Mouse (Mus musculus): Measurements from ENCODE around the gene Zfp579. TPM values are rescaled to one million over a fixed set of nuclear protein-coding genes. Genes with fewer than 3 reads are reported as not detected.
"Not testable (repeated sequence)": the region's sequence is repeated elsewhere in the genome, so short reads cannot be mapped to it uniquely, and the experiment has no call there.

The Zfp579 gene
- total RNA-seq, 1 experiment from 2014 or later: 1.2 TPM

DNA sequence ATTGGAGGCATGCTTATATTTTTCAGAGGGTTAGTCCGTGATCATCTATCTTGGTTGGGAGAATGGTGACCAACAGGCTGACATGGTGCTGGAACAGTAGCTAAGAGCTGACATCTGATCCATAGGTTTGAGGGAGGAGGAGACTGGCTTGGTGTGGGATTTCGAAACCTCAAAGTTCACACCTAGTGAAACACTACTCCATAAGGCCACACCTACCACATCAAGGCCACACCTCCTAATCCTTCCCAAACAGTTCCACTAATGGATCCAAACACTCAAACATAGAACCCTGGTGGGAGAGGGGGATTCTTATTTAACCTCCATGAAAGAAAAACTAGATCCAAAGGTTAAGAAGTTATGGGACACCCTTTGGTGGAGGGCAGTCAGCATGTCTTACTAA, 21.0 kb upstream of the Zfp579 start:
- no peak for ATAC-seq (replicated peaks; ENCODE audit: insufficient number of reproducible peaks, low FRiP score, low TSS enrichment, poor library complexity, severe bottlenecking)

GRCm38 (mm10) chr7:5016057-5016456, 20.1 kb upstream of the Zfp579 start:
- no peak for ATAC-seq (replicated peaks; ENCODE audit: insufficient number of reproducible peaks, low FRiP score, low TSS enrichment, poor library complexity, severe bottlenecking)

GRCm38 (mm10) chr7:5015118-5016001, 19.4 kb upstream of the Zfp579 start, which contains the start of gene Gm44973:
Gene Gm44973, plus strand, starts transcription at chr7:5015496.
- peak; percentile 62 for ATAC-seq (replicated peaks; ENCODE audit: insufficient number of reproducible peaks, low FRiP score, low TSS enrichment, poor library complexity, severe bottlenecking)

DNA sequence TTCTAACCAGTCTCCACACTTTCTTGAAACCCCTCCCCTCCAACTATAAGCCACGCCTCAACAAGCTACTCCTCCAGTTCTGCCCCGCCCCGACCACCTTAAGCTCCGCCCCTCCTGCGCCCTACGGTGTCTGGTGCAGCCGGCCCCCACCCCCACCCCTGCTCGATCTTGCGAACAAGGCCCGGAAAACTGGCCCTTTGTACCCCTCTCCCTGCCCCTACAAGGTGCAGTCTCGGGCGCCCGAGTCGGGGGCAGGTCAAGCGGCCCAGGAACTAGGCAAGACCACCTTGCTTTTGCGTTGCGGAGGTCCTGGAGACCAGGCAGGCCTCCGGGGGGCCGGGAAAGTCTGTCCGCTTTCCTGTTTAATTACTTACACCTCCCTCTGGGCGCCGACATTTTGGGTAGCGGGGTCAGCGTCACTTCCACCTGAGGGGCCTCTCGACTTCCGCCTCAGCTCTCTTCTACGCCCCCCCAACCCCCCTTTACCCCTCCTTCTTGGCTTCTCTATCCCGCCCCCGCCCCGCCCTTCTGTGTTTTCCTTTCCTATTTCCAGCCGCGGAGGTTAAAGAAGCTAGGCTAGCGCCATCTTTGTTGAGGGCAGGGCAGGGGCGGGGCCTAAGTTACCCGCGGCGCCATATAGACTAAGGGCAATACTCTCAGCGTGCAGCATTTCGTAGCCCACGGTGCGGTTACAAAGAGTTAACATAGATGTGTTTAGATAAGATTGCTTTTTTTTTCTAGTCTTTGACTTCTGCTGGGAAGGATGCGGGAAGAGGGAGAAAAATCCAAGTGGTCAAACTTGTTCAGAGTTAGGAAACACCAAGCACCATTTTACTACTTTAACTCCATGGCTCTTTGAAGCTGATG, 18.5 kb upstream of the Zfp579 start, which contains the start of the genes Zfp524 and Fiz1:
Gene Zfp524, plus strand, starts transcription at position 165 of the 867 bp plus-strand sequence.
Gene Fiz1, minus strand, starts transcription at position 447 of the 867 bp plus-strand sequence.
- ATAC-seq (replicated peaks; ENCODE audit: insufficient number of reproducible peaks, low FRiP score, low TSS enrichment, poor library complexity, severe bottlenecking): peak; percentile 62

DNA sequence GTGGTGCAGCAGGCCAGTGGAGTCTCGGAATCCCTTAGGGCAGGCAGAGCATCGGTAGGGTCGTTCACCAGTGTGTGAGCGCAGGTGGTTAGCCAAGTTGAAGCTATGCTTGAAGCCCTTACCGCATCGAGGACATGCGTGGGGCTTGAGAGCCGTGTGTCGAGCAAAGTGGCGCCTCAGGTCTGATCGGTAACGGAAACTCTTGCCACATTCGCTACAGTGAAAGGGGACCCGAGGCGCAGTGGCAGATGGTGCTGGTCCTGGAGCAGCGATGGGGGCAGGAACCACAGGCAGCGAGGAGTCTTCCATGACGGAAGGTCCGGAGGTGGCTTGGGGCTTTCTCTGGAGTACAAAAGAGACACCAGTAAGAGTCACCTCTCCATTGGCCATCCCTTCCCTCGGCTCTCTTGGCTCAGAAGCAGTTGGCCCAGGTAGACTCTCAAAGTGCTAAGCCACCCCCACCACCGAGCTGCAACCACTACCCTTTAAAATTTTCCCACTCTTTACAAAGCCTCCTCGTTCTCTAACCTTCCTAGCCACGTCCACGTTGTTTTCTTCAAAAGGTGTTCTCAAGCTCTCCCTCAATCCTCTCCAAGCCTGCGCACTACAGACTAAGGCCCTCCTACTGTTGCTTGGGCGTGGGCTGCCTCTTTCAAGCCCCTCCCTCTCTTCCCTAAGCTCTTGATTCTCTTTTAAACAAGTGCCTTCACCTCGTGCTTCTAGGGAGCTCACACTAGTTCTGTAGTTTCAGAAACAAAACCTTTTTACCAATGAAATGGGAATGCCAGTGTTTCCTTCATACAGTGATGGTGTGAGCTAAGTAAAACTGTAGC, 16.9 kb upstream of the Zfp579 start:
- no peak for ATAC-seq (replicated peaks; ENCODE audit: insufficient number of reproducible peaks, low FRiP score, low TSS enrichment, poor library complexity, severe bottlenecking)

DNA sequence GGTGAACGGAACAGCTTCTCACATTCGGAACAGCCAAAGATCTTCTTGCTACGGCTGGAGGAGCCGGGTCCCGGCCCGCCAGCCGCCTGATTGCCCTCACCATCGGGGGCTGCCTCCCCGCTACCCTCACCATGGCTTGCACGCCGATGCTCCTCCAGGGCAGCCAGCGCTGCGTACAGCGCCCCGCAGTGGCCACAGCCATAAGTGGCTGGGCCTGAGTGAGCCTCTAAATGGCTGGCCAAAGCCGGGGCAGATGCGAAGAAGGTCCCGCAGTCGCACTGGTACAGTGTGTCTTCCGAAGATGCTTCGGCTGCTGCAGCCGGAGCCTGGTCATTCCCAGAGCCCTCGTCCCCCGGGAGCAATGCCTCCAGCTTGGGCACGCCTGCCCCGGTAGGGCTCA, 12.3 kb upstream of the Zfp579 start:
- no peak for ATAC-seq (replicated peaks; ENCODE audit: insufficient number of reproducible peaks, low FRiP score, low TSS enrichment, poor library complexity, severe bottlenecking)

DNA sequence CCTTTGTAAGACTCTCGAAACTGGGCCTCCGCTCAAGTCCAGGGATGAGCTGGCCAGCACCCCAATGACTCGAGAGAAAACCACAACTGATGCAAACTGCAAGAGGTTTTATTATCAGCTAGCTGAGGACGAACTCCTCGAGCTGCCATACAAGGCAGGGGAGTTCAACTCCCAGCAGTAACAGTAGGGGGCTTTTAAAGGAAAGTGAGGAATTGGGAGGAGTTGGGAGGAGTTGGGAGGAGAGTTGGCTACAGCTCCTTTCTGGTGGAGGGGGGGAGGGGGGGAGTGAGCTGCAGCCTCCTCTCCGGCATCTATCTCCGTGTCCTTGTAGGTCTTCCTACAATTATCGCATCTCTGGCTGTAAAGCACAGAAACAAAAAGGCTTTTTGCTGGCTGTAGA, 6.9 kb upstream of the Zfp579 start:
- ATAC-seq (replicated peaks; ENCODE audit: insufficient number of reproducible peaks, low FRiP score, low TSS enrichment, poor library complexity, severe bottlenecking): not testable (repeated sequence)

GRCm38 (mm10) chr7:4999876-5000275, 3.9 kb upstream of the Zfp579 start:
- ATAC-seq (replicated peaks; ENCODE audit: insufficient number of reproducible peaks, low FRiP score, low TSS enrichment, poor library complexity, severe bottlenecking): no peak

GRCm38 (mm10) chr7:4996934-4997333, 976 bp upstream of the Zfp579 start:
- no peak for ATAC-seq (replicated peaks; ENCODE audit: insufficient number of reproducible peaks, low FRiP score, low TSS enrichment, poor library complexity, severe bottlenecking)

DNA sequence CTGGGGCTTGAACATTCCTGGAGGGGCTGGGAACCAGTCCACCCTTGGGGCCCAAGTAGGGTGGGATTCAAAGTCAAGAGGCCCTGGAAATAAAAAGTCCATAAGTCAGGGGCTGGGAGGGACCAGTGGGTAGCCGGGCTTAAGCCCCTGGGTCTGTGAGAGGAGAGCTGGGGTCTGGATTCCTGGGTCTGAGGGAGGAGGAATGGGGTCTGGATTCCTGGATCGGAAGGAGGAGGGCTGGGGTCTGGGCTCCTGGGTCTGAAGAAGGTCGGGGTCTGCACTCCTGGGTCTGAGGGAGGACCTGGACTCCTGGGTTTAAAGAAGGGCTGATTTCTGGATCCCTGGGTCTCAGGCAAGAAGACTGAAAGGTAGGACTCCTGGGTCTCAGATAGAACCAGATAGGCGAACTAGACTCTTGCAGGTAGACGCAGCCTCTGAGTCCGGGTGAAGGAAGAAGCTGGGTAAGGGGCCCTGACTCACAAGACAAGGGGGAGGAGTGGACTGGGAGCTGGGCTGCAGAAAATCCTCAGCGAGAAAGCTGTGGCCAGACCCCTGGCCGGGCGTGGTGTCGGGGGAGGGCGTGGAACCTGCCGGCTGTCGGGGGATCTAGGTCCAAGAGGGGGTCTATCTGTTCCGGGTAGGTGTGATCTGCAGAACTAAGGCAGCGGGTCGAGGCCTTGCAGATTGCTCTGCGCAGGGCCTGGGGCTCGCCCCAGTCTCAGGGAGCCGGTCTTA, 523 bp downstream of the Zfp579 start:
- no peak for ATAC-seq (replicated peaks; ENCODE audit: insufficient number of reproducible peaks, low FRiP score, low TSS enrichment, poor library complexity, severe bottlenecking)

GRCm38 (mm10) chr7:4993999-4994788, 1.8 kb downstream of the Zfp579 start:
- ATAC-seq (replicated peaks; ENCODE audit: insufficient number of reproducible peaks, low FRiP score, low TSS enrichment, poor library complexity, severe bottlenecking): no peak

GRCm38 (mm10) chr7:4993347-4993998, 2.5 kb downstream of the Zfp579 start:
- no peak for ATAC-seq (replicated peaks; ENCODE audit: insufficient number of reproducible peaks, low FRiP score, low TSS enrichment, poor library complexity, severe bottlenecking)

DNA sequence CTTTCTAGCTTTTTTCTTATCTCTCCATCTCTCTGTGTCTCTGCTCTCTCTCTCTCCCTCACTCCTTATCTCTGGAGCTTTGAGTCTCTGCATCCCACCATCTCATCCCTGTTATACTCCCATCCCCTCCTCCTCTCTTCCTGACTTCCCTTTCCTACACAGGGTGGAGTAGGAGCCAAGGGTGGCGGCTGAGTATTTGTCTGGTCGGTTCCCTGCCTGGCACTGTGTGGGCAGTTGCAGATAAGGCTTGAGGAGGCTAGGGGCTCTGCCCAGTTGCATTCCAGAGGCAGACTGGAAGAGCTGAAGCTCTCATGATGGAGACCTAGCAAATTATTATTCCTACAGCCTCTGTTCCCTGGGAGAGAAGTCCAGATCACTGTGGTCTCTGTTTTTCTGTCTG, 7.7 kb downstream of the Zfp579 start:
- no peak for ATAC-seq (replicated peaks; ENCODE audit: insufficient number of reproducible peaks, low FRiP score, low TSS enrichment, poor library complexity, severe bottlenecking)

DNA sequence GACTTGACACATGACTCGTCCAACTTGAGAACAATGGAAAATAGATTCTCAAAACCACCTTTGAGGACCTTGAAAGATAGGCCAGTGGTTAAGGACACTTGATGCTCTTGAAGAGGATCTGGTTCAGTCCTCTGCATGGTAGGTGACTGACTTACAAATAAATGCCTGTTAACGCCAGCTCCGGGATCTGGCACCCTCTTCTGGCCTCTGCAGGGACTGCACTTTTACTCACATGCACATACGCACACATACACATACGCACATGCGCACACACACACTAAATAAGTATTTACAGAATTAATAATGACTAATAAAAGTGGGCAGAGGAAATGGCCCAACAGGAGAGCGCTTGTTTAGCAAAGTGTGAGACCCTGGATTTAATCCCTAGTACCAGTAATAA, 19.1 kb downstream of the Zfp579 start:
- no peak for ATAC-seq (replicated peaks; ENCODE audit: insufficient number of reproducible peaks, low FRiP score, low TSS enrichment, poor library complexity, severe bottlenecking)

DNA sequence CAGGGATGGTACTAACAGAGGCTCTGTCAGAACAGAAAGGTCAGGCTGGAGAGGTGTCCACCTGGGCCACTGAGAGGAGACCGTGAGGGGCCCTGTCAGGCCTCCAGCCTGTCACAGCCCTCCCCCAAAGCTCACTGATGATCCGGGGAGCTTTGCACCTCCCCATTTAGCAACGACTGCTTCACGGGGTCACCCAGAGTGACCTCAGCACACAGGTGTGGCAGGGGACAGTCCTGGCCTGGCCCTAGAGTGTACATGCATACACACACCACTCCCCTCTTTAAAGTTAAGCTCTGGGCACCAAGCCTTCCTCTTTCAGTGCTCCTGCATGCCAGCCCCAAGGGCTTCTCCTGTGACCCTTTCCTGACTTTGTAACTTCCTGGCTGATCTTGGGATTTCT, 20.5 kb downstream of the Zfp579 start:
- no peak for ATAC-seq (replicated peaks; ENCODE audit: insufficient number of reproducible peaks, low FRiP score, low TSS enrichment, poor library complexity, severe bottlenecking)

DNA sequence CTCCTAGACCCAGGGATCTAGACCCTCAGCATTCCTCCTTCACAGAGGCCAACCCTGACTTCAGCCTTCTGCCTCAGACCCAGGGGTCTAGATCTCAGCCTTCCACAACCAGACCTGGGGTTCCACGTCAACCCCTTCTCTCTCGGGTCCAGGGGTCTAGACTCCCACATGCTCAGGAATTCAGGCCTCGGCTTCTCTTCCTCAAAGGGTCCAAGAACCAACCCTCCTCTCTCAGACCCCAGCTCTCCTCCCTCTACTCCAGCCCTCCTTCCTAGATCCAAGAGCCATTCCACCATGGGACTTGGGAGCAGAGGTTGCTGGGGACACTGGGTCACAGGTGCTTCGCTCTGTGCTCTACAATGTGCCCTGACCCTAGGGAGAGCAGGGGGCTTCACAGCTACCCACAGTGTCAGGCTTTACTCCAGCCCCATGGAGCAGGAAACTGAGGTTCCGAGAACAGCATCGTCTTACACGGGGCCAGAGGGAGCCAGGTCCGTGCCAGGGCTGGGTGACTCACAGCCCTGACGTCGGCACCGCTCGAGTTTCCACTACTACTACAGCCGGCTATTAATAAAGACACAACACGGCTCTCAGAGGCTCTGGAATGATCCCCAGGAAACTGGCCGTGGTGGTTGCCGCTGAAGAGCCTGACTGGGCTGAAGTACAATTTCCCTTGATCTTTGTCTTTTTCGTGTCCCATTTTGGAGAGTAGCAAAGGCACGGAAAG, 23.5 kb downstream of the Zfp579 start:
- no peak for ATAC-seq (replicated peaks; ENCODE audit: insufficient number of reproducible peaks, low FRiP score, low TSS enrichment, poor library complexity, severe bottlenecking)
